Mouse (Mus musculus) retina, postnatal 7 days (tissue): ENCODE results near the gene Nap1l1.

Source experiments
- DNase-seq: peaks from one replicate; pipeline ENCODE4 v3.0.0-alpha.2; 2012; ENCODE audit warnings: low read depth, low spot score

Nap1l1 gene

DNA sequence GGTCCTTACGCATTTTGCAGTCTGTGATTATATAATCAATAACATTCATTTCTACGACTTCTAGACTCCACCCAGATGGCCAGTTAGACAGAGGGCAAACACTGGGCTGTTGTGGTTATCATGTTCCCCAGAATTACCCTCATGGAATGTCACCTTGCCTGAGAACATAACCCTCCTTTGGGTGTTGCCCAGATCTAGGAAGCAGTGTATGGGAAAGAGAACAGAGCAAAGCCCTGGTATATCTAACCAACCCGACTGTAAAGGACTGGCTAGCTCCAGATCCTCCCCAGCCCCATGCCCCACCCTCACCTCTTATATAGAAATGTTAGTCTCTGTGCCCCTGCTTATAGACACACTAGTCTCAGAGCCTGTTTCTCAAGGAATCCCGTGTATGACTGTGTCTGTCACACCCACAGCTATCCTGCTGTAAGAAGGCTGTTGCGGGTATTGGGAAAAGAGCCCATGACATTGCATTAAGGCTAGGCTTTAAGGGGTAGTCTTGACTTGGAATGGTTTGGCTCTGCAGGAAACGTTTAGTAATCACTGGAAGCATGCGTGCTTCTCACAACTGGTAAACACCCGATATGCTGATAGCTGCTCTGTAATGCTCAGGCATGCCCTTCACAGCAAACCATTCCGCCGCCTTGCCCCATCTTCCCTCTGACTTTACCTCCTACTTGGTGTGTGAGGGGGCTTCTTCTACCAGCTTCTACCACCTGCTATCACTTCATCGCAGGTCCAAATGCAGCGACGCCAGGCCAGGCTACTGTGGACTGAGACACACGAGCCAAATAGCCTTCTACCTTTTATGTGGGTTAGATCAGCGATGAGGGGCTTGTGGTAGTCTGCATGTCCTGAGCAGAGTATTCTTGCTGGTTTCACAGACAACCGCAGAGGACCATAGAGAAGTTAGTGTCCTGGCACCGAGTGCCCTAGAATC is 42.3 kb downstream of the Nap1l1 start:
- no peak for DNase-seq

DNA sequence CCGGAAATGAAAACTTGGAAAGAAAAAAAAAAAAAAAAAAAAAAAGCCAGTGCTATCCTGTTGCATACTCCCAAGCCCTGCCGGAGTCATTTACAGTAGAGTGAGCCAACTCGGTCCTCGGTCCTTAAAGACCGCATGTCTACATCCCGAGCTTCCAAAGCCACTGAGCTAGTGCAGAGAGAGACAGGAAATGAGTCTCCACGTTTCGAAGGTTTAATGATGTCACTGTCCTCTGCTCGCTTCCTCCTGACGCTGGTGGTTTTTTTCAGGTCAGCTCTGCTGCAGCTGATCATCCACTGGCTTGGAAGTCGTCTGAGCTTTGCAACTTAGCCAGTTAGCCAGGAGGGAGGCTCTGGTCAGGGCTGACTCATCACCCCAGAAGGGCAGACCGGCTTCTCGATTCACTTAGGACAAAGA is 43.2 kb downstream of the Nap1l1 start:
- DNase-seq, result no peak

- no peak for DNase-seq
Observed at GRCm38 (mm10) chr10:111516804-111517436, 43.9 kb downstream of the Nap1l1 start.

DNA sequence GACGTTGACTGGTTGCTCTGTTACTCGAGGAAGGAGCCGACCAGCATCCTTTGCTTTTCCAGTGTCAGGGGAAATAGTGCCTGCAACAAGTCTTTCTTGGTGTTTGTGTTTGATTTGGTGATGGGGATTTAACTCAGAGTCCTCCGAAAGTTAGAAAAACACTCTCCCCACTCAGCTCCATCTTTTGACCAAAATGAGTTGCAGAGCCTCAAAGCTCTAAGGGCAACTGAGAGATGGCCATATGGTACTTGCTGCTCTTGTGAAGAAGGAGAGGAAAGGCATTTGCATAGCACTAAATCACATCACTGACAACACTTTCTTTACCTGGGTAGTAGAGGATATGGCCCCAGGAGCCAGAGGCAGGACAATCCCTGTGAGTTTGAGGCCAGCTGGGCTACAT is 45.3 kb downstream of the Nap1l1 start:
- DNase-seq, result no peak

- no peak for DNase-seq
Observed at GRCm38 (mm10) chr10:111519620-111520370, 46.8 kb downstream of the Nap1l1 start.

DNA sequence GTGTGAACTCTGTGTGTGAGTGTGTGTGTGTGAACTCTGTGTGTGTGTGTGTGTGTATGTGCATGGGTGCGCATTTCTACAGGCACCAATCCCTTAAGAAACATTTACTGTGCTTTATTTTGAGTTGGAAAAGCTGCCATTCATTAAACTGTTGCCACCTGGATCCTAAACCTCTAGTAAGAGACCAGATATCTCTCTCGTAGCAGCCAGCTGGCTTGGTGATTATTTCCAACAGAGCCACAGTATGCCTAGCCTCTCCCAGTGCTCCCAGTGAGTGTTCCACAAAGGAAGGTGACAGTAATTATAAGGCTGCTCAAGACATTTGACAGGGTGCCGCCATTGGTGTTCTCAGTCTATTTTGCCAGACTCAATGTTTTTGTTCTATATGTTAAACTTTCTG is 47.6 kb downstream of the Nap1l1 start:
- DNase-seq, result no peak

DNA sequence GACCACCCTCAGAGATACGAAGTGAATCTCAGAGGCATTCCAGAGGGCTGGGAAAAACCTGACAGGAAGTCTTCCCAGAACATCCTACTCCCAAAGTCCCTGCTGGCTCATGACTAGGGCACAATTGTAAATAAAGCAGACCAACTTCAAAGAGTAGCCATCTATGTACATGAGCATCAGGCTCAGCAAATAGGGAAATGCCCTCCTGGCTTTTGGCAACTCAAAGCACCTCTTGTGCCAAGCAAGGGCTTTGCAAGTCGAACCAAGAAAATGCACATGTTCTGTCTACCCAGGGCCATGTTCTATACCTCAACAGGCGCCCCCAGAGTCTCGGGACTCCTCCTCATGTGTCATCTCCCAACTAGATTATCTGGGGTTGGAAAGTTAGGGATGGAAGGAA is 48.6 kb downstream of the Nap1l1 start:
- no peak for DNase-seq

- DNase-seq, result no peak
Observed at GRCm38 (mm10) chr10:111522230-111522629, 49.2 kb downstream of the Nap1l1 start.

GRCm38 (mm10) chr10:111523894-111524293 is 50.9 kb downstream of the Nap1l1 start:
- DNase-seq, result no peak

GRCm38 (mm10) chr10:111527057-111527456 is 54.0 kb downstream of the Nap1l1 start:
- no peak for DNase-seq

DNA sequence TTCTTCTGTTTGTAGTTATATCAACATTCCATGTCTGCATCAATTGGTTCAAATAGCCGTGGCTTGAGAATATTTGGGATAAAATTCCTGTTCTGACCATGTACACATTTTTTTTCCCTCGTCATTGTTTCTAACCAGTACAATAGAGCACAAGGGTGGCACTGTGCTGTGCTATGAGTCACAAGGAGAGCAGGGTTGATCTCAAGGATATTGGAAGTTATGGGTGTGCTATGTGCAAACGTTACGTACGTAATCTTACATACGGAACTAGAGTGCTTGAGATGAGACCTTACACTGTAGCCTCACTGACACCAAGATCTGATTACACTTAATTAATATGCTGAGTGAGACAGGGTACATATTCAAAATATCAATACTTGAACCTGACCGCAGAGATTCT is 54.6 kb downstream of the Nap1l1 start:
- no peak for DNase-seq

DNA sequence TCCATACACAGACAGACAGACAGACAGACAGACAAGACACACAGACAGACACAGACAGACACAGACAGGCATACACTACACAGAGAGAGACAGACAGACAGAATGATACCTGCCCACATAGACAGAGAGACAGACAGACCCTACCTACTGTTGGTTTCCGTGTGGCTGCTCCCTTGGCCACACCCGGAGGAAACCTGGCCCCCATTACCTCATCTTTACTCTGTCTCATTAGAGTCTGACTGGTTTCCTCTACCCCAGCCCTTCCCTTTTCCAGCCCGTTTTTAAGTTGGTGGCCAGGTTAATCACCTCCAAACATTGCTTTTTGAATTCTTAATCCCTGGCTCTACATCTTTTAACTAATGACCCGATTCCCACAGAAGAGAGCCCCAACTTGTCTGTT is 55.3 kb downstream of the Nap1l1 start:
- no peak for DNase-seq

- DNase-seq, result no peak
Observed at GRCm38 (mm10) chr10:111530398-111530797, 57.4 kb downstream of the Nap1l1 start.

DNA sequence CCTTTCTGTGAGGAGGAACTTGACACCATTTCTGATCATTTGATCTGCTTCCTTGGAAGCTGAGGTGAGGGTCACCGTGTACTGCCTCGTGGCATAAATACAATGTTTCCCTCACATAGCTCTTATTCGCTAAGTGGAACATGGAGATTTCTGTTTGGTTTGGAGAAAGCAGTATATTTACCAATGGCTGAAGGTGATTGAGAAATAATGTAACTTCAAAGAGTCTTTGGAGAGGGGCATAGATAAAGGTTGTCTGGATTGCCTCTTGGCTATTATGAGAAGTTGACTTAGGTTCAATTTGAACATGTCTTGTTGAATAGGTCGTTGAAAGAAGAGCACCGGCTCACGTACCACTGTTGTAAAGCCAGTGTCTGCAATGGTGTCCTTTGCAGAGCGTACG is 61.7 kb downstream of the Nap1l1 start:
- no peak for DNase-seq

GRCm38 (mm10) chr10:111537410-111537809 is 64.4 kb downstream of the Nap1l1 start:
- no peak for DNase-seq

GRCm38 (mm10) chr10:111539724-111540324 is 66.8 kb downstream of the Nap1l1 start:
- no peak for DNase-seq

- no peak for DNase-seq
Observed at GRCm38 (mm10) chr10:111540678-111541077, 67.7 kb downstream of the Nap1l1 start.

DNA sequence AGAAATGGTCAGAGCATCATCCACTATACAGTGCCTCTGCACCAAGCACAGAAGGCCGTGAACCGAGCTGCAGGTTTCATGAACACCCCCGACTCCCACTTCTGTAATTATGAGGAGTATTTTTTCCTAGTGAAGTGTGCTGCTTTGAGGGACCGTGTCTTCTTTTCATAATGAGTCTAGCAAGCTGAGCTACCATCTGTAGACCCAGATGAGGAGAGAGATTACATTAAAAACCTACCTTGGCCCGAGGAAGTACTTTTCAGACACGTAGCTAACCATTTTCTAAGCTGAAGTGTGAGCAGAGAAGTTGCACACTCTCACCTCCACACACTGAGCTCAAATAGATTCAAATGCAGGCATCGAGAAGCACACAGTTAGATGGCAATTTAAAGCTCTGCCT is 70.1 kb downstream of the Nap1l1 start:
- DNase-seq, result no peak

GRCm38 (mm10) chr10:111543781-111544260 is 70.8 kb downstream of the Nap1l1 start:
- DNase-seq, result no peak

GRCm38 (mm10) chr10:111544311-111544710 is 71.3 kb downstream of the Nap1l1 start:
- no peak for DNase-seq

DNA sequence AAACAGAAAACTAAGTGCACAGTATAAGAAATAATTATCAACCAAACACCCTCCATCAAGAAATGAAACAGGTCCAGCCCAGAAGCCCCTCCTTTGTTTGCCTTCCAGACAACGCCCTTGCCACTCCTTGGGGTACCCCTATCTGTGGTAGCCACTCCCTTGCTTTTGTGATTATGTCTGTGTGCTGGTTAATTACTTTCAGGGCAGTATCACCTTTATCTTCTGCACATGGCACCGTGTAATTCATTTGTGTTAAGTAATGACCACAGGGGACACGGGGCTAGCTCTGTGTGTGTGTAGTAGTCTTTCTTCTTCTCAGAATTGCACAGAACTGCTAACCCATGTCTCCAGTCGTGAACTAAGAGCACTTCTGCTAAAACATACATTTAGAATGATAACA is 72.6 kb downstream of the Nap1l1 start:
- DNase-seq, result no peak
